In the genomic region with DNA sequence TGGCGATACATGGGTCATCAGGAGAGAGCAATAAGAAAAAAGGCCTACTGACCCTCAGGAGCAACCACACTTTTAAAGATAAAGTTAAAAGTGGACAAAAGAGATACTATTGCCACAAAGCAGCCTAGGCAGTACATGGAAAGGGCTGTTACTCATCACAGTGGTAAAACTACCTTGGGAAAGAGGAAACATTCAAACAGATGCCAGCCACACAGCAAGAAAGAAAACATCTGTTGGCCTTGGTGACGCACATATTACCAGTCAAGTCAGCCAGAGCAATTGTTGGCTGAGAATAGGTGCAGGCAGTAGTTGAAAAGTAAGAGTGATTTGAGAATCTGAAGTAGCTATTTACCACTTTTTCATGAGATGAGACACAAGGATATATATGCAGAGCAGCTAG, we compare ENCODE assay signal across 21 mouse cellular contexts.
"Had no signal": no experiment of that assay in that cellular context is flagged by ENCODE, and none has a peak within 500 bp of the region (broad histone marks: within the 10 kb centered on the region; RNA-seq: fewer than 3 reads in every experiment).

No protein-coding gene starts in this region.

- H3K4me3 ChIP-seq: heart, adult 2 months; heart, embryonic 13.5 days; heart, embryonic 15.5 days; hindbrain, embryonic 13.5 days; hindbrain, embryonic 15.5 days; kidney, embryonic 15.5 days; limb, embryonic 13.5 days; limb, embryonic 15.5 days; liver, embryonic 12.5 days had no signal

- H3K4me1 ChIP-seq: heart, embryonic 13.5 days; heart, embryonic 15.5 days; hindbrain, embryonic 15.5 days; limb, embryonic 15.5 days; liver, embryonic 12.5 days had no signal

- DNase-seq: gastrocnemius, postnatal 14 days; gastrocnemius, postnatal 36 days; heart, adult 2 months; heart, postnatal 14 days; heart, postnatal 36 days; kidney, adult 11 months; kidney, adult 2 months; kidney, adult 9 months; kidney, postnatal 14 days; kidney, postnatal 36 days; layer of hippocampus, adult 9-11 months; layer of hippocampus, postnatal 36 days; left cerebral cortex, postnatal 4 days had no signal
